Mouse (Mus musculus): Measurements from ENCODE around the gene Cdh16. TPM values are rescaled to one million over a fixed set of nuclear protein-coding genes. Genes with fewer than 3 reads are reported as not detected.

Gene Cdh16
- polyA plus RNA-seq, 1 experiment: not detected

GRCm38 (mm10) chr8:104565457-104565798, 58.8 kb downstream of the Cdh16 start:
- Histone ChIP-seq H3K4me3 (ENCODE audit: insufficient read depth, low read length) (no peak overlapping the region), H3K4me1 (ENCODE audit: control insufficient read depth, insufficient read depth, low read length) (no peaks in the 10 kb centered on the region), H3K27ac (ENCODE audit: insufficient read depth, low read length) (no peak overlapping the region)
- no peak for TF ChIP-seq CTCF (IDR thresholded peaks at IDR 0.05; ENCODE audit: extremely low read depth, insufficient read depth, low read length)
- TF ChIP-seq POLR2A (IDR thresholded peaks at IDR 0.05; ENCODE audit: extremely low read depth, insufficient read depth, low read length): no peak

DNA sequence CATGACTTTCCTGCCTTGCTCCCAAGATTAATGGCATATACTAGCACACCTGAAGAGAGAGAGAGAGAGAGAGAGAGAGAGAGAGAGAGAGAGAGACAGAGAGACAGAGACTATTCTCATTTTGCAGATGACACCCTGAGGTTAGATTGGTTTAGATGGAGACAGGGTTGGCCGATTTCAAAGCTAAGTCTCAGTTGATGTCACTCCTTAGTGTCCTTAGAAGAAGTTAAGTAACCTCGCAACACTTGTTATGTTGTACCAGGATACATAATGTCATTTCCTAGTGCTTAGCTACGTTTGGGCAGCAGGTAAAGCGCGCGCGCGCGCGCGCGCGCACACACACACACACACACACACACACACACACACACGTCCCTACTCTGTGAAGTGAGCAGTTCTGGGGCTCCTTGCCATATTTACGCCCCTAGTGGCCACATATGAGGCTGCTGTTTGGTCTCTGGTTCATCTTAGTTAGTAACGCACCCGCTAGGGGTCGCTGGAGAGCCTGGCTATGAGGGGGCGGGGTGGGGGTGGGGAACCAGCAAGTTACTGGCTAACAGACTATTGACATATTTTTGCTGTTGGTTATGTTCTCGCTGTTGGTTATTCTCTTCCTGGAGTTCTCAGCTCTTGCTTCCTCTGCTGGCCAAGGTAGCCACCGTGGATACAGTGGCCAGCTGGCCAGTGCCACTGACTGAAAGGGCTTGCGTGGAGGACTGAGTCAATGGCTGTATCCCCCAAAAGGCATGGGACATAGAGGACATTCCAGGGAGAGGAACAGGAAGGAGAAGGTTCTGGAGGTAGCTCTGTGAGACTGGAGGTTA, 59.4 kb downstream of the Cdh16 start:
- Histone ChIP-seq H3K27ac (ENCODE audit: insufficient read depth, low read length) (no peak overlapping the region), H3K4me3 (ENCODE audit: insufficient read depth, low read length) (no peak overlapping the region), H3K4me1 (ENCODE audit: control insufficient read depth, insufficient read depth, low read length) (no peaks in the 10 kb centered on the region)
- TF ChIP-seq POLR2A (IDR thresholded peaks at IDR 0.05; ENCODE audit: extremely low read depth, insufficient read depth, low read length) (no peak), CTCF (IDR thresholded peaks at IDR 0.05; ENCODE audit: extremely low read depth, insufficient read depth, low read length) (peak; percentile 92)

DNA sequence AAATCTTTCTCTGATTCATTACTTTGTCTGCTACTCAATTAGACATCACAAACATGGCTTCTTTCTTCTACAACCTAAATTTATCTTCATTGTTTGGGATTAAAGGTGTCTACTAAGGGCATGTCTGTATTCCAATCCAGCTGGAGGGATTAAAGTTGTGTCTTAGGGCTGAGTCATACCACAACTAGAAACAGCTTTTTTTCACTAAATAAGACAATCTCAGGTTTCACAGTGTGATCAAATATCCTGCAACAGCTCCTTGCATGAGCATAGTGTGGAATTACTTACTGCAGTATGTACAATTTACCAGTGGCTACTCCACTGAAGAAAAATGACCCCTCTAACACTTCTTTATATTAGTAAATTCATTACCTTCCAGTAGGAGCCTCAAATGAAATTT, 63.5 kb downstream of the Cdh16 start:
- Histone ChIP-seq H3K4me3 (ENCODE audit: insufficient read depth, low read length) (no peak overlapping the region), H3K4me1 (ENCODE audit: control insufficient read depth, insufficient read depth, low read length) (no peaks in the 10 kb centered on the region)

GRCm38 (mm10) chr8:104557226-104557625, 67.0 kb downstream of the Cdh16 start:
- no peak for TF ChIP-seq POLR2A (IDR thresholded peaks at IDR 0.05; ENCODE audit: extremely low read depth, insufficient read depth, low read length)
- no peak for TF ChIP-seq CTCF (IDR thresholded peaks at IDR 0.05; ENCODE audit: extremely low read depth, insufficient read depth, low read length)
- no peak overlapping the region for H3K4me3 ChIP-seq (ENCODE audit: insufficient read depth, low read length)
- no peak overlapping the region for H3K27ac ChIP-seq (ENCODE audit: insufficient read depth, low read length)
- H3K4me1 ChIP-seq (ENCODE audit: control insufficient read depth, insufficient read depth, low read length): no peaks in the 10 kb centered on the region

More for the DNA sequence above, 63.5 kb downstream of the Cdh16 start:
- H3K27ac ChIP-seq (ENCODE audit: insufficient read depth, low read length): no peak overlapping the region
- no peak for TF ChIP-seq POLR2A (IDR thresholded peaks at IDR 0.05; ENCODE audit: extremely low read depth, insufficient read depth, low read length)
- no peak for TF ChIP-seq CTCF (IDR thresholded peaks at IDR 0.05; ENCODE audit: extremely low read depth, insufficient read depth, low read length)

DNA sequence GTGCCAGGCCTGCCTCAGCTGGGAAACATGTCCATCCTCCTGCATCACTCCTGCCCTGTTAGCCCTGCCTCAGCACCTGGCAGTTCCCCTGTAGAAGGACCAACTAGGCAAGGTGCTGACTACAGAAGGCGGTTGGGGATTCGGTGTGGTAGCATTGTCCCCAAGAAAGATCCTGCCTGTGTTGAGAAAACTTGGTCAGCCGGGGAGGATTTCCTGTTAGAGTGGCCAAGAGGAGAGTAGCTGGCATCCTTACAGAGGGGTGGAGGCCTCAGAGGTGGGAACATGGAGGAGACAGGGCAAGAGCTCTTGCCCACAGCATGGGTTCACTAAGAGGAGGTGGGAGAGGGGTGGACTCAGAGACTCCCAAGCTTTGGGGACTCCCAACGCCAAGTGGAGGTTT, 69.0 kb downstream of the Cdh16 start:
- no peaks in the 10 kb centered on the region for H3K4me1 ChIP-seq (ENCODE audit: control insufficient read depth, insufficient read depth, low read length)
- H3K27ac ChIP-seq (ENCODE audit: insufficient read depth, low read length): no peak overlapping the region
- TF ChIP-seq POLR2A (IDR thresholded peaks at IDR 0.05; ENCODE audit: extremely low read depth, insufficient read depth, low read length): no peak
- TF ChIP-seq CTCF (IDR thresholded peaks at IDR 0.05; ENCODE audit: extremely low read depth, insufficient read depth, low read length): no peak
- H3K4me3 ChIP-seq (ENCODE audit: insufficient read depth, low read length): no peak overlapping the region

Other genes starting within 250 kb of the Cdh16 start
- 45.7 and 46.2 TPM in 2 replicates for gene Cmtm4, start 228.6 kb downstream of the Cdh16 start, polyA plus RNA-seq (2012; rRNA removed)
- 161 and 170 TPM in 2 replicates for gene Dync1li2, start 181.3 kb downstream of the Cdh16 start, polyA plus RNA-seq (2012; rRNA removed)
- 0.69 and 1.2 TPM in 2 replicates for gene Terb1, start 114.5 kb downstream of the Cdh16 start, polyA plus RNA-seq (2012; rRNA removed)
- gene Nae1, start 89.8 kb downstream of the Cdh16 start, polyA plus RNA-seq (2012; rRNA removed): 75.4 and 76.2 TPM in 2 replicates
- 48.6 and 59.8 TPM in 2 replicates for gene Car7, start 89.7 kb downstream of the Cdh16 start, polyA plus RNA-seq (2012; rRNA removed)
- gene Pdp2, start 32.9 kb downstream of the Cdh16 start, polyA plus RNA-seq (2012; rRNA removed): 4.7 and 5.1 TPM in 2 replicates
- 2.4 and 2.9 TPM in 2 replicates for gene Rrad, start 6.9 kb upstream of the Cdh16 start, polyA plus RNA-seq (2012; rRNA removed)
- 51.2 and 55.8 TPM in 2 replicates for gene Ciao2b, start 17.6 kb upstream of the Cdh16 start, polyA plus RNA-seq (2012; rRNA removed)
- not detected in 2 replicates for gene Ces2a, start 109.6 kb upstream of the Cdh16 start, polyA plus RNA-seq (2012; rRNA removed)
- 0.08 and 0.10 TPM in 2 replicates for gene Ces2b, start 207.2 kb upstream of the Cdh16 start, polyA plus RNA-seq (2012; rRNA removed)
- gene Ces2c, start 222.7 kb upstream of the Cdh16 start, polyA plus RNA-seq (2012; rRNA removed): 0.06 TPM in 1 of 2 replicates, not detected in the other

Measured in cortical plate, adult 2 months (tissue).